Mouse (Mus musculus) hematopoietic stem cell, adult 5-6 weeks (primary cell): ENCODE measurements around the gene Tesmin. TPM values are rescaled to one million over a fixed set of nuclear protein-coding genes. Genes with fewer than 3 reads are reported as not detected.
A peak's percentile ranks its signal among the peaks of the same experiment; 100 is the strongest.

Experiments
- ATAC-seq, 2 experiments: fragments of 125-278 bp in 1 of 2; replicated peaks in 1 of 2; 2 replicates each; pipeline ENCODE4 v1.8.0; 2016 to 2017; ENCODE audit warnings: inconsistent platforms in 2 of 2, mild to moderate bottlenecking in 2 of 2, moderate number of reproducible peaks in 2 of 2, low read depth in 1 of 2, moderate TSS enrichment in 1 of 2; ENCODE audit not compliant: low FRiP score in 2 of 2, poor library complexity in 2 of 2, severe bottlenecking in 2 of 2, insufficient read depth in 1 of 2, low TSS enrichment in 1 of 2
- total RNA-seq: library from RNA; stranded (forward); fragments of 172-1452, 232-1000 nt; gene quantifications from 2 replicates; pipeline ENCODE4 v1.2.3, GENCODE M21; 2017

Tesmin gene
- total RNA-seq, 1 experiment from 2014 or later, result 0.30 TPM

DNA sequence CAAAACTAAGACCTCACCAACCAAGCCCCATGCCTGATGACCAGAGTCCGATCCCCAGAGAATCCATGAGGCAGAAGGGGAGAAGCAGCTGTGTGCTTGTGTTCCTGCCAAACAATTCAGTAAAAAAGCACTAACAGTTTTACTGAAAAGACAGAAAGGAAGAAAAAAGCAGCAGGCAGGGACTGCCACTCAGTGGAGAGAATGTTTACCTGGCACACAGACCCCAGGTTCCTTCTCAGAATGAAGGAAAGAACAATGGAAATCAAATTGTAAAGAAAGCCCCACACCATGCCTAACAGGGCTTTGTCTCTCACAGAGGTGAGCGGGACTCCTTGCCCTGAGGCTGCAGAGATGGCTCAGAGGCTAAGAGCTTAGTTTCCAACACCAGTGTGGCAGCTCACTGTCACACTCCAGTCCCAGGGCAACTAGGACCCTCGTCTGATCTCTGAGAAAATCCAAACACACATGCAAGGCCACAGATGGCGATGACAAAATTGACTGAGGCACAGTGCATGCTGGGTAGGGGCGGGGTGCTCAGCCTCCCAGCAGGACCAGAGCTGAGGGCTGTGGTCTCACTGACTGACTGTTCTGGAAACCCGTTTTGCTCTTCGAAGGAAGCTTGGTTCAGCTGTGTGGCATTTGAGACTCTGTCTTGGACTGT is 40.6 kb downstream of the Tesmin start:
- ATAC-seq, result no peak

DNA sequence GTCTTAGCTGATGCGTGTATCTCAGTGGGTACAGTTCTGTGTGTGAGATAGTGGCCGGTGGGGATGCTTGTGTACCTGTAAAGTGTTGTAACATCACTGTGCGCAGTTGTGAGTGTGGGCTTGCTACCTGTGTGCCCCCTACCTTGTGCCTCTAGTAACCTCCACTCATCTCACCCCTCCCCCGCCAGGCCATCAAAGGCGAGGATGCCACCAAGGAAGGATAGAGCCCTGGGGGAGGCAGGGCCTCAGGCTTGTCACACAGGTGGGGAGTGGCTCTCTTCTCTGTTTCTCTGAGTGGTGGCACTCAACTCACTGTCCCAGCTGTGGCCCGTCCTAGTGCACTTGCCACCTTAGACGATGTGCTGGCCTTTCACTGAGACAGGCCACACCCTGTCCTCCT is 42.4 kb downstream of the Tesmin start:
- no peak for ATAC-seq

DNA sequence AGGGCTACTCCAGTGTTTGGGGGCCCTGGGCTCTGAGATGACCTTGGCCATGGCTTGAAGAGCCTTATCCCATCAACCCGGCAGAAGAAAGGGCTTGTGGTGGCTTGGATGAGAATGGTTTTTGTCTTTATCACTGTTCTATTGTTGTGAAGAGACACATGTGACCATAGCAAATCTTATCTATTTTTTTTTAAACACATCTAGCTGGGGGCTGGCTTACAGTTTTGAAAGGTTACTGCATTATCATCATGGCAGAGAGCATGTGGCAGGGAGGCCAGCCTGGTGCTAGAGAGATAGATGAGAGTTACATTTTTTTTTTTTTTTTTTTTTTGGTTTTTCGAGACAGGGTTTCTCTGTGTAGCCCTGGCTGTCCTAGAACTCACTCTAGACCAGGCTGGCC is 43.3 kb downstream of the Tesmin start:
- no peak for ATAC-seq

DNA sequence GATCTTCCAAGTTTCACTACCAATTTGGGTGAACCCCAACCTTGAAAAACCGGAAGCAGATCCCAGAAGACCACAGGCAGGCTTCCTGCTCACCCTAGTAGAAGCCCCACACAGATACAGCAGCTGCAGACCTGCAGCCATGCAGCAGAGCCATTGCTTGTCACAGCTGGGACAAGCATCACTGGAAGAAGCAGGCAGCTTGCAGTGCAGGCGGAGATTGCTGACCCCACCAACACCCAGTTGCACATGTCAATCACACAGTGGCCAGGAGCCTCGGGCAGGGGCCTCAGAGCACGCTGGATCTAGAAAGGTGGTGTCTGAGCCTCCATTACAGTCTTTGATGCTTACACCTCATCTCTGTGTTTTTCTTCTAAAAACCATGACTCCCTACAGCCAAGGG is 45.5 kb downstream of the Tesmin start:
- no peak for ATAC-seq

DNA sequence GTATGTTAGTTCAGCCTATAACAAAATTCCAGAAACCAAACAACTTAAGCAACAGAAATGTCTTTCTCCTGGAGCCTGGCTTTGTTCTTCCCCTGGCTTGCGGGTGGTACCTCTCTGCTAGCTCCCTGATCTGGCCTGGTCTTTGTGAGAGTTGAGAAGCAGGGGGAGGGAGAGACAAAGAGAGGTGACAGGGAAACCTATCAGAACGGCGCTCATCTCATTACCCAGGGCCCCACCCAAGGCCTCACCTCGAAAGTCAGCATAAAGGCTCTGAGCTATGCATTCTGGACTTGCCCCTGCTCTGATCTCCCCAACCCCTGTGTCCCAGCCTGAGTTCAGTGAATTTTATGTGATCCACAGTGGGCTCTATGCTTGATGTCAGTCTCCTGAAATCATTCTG is 46.0 kb downstream of the Tesmin start:
- no peak for ATAC-seq

DNA sequence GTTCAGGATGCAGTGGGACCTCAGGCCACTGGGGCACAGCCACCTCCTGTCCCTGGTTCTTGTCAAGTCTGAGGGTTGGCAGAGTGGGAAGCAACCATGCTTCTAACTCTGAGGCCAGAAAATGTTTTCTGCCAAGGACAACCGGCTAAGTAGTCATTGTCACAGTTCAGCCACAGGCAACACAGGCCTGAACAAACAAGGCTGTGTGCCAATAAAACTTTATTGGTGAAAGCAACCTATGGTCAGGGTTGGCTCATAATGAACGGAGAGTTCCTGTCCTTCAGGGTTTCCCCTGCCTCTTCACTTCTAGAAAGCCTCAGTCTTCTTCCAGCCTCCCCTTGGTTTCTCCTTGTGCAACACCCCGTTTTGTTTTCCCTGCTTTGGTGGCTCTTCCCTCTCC is 47.2 kb downstream of the Tesmin start:
- no peak for ATAC-seq

DNA sequence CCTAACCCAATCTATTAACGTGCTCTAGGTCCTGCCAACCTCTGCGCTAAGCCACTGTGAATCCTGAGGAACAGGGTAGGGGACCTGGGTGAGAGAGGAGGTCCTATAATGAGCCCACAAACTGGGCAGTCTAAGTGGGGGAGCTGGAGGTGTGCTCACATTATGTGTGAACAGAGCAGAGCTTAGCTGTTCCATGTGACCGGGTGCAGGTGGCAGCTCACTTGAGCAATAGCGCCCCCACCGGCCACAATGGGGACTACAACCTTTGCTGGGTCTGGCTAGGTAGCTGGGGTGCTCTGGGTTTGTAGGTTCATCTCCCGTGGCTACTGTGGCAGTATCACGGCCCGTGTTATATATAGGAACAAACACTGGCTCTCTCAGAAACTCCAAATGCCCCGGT is 48.2 kb downstream of the Tesmin start:
- ATAC-seq, result peak; percentile 37 to 69; a peak in 2 of 4 replicates

DNA sequence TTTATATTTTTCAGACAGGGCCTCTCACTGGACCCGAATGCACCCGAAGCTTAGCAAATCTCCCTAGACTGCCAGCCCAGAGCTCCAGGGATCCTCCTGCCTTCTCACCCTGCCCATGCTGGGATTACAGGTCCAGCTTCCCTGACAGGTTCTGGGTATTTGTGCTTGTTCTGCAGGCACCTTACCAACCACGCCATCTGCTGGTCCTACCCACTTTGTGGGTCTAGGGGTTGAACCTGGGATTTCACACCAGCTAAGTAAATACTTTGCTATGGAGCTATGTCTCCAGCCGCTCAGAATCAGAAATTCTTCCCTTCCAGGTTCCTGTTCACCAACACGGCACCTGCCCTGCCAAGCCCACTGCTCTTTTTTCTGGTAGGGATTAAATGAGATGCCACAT is 49.3 kb downstream of the Tesmin start:
- no peak for ATAC-seq

DNA sequence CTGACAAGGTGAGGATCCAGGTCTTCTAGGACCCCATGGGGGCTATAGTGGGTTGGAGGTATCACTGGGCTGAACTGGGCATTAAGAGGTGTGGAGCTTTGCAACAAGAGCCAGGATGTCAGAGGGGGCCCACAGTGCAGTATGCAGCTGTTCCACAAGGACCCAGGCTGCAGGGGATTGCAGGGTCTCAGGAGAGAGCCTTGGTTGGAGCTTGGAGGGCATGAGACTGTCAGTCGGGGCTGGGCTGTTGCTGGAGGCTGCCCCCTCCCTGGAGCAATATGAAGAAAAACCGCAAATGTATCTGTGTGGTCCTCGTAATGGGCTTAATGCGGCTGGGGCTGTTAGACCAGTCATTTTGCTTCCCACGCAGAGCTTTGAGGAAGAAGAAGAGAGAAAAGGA is 52.0 kb downstream of the Tesmin start:
- no peak for ATAC-seq

DNA sequence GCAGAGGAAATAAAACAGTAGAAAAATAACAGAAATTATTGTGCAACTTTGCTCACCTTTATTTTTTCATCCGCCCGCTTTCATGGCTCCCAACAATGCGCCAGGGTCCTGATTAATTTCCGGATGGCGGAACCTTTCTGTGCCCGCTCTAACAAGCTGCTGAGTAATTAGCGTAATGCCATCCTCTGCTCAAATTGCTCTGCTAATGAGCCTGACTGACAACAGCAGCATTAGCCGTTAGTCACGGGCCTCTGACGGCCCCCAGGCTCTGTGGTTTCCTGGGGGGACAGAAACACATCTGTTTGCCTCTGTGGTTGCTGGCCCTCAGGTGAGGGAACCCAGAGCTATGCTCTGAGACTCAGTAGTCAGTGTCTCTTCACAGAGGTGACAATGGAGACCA is 52.4 kb downstream of the Tesmin start:
- no peak for ATAC-seq

DNA sequence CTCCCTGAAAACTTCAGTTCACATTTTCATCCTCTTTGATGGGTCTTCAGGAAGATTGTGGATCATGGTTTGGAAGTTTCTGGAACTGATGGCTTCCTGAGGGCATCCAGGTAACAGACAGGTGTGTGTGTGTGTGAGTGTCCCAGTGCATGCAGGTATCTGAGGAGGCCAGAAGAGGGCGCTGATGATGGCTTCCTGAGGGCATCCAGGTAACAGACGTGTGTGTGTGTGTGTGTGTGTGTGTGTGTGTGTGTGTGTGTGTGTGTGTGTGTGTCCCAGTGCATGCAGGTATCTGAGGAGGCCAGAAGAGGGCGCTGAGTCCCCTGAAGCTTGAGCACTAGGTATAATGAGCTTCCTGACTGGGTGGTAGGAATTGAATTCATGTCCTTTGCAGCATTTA is 58.7 kb downstream of the Tesmin start:
- no peak for ATAC-seq

DNA sequence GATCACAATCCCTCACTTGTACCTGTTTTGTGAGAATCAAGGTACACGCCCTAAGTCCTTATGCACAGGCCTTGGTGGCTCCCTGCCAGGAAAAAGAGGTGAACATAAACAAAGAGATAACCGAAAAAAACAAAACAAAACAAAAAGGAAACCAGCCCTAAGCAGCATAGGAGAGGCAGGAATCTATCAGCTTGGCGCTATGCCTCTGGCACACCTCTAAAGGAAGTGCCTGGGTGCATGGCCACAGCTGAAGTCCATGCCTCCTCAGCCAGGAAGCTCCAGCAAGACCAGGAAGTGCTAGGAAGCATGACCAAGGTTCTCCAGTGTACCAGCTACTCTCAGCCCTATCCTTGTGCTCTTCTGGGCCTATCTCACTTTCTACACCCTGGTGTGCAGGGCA is 60.6 kb downstream of the Tesmin start:
- 0 out of 4 replicates have a peak, but pooled peaks of 1 of the 2 experiments have one; percentile 15 for ATAC-seq

DNA sequence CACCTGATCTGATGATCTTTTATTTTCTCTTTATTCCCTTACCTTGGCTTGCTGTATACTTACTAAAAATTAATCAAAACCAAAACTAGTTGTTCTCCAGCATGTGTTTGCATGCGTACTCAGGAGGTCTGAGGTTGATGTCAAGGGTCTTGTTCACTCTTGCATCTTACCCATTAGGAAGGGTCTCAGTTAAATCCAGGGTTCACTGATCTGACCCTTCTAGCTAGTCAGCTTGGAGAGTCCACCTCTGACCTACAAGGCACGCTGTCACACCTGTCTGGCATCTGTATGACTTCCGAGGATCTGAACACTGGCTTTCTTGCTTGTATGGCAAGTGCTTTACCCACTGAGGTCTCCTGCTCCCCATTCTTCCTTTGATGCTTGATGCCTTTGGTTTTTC is 62.1 kb downstream of the Tesmin start:
- ATAC-seq, result no peak

DNA sequence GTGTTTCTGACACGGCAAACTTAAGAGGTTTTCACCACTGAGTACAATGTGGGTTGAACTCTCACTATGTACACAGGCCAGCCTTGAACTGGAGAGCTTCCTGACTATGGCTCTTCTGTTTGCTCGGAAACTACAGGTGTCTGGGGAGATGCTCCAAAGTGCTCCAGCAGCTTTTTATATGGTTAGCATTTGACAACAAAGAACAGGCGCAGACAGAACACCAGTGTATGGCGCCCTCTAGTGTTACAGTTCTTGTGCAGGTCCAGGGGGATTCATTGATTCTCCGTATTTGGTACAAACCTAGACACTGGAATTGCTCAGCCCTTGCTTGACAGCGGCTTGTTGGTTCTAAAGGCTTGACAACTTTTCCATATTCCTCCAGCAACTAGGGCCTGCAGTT is 62.5 kb downstream of the Tesmin start:
- peak; percentile 58 to 68; a peak in 3 of 4 replicates for ATAC-seq

DNA sequence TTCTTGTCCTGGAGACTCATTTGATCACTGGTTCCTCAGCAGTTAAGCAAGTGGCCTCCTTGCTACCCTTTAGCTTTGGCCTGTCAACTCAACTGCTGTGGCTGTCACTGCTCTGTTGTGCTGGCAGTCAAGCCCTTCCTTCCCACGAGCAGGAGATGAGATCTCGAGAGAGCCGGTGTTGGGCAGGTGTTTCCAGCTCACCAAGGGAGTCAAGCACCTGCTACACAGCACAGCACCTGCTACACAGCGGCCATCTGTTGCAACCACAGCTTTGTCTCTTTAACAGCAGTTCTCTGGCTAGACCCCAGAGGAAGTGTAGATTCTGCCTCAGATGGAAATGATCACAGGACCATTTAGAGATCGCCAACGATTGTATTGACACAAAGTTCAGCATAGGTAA is 63.0 kb downstream of the Tesmin start:
- peak; percentile 10 to 42; a peak in 2 of 4 replicates for ATAC-seq

Other genes with a start within 250 kb of the Tesmin start
- gene Mrpl21, start 106.0 kb upstream of the Tesmin start, total RNA-seq, result 63.9 and 93.0 TPM in 2 replicates
- gene Ighmbp2, start 105.8 kb upstream of the Tesmin start, total RNA-seq, result 6.3 and 9.1 TPM in 2 replicates
- 52.3 and 59.7 TPM in 2 replicates for gene Cpt1a, start 66.5 kb upstream of the Tesmin start, total RNA-seq
- not detected in 2 replicates for gene Gal, start 25.7 kb downstream of the Tesmin start, total RNA-seq
- 119 and 126 TPM in 2 replicates for gene Ppp6r3, start 186.9 kb downstream of the Tesmin start, total RNA-seq